Mouse (Mus musculus): ENCODE measurements at regions not wholly inside any gene's neighbourhood (a gene's known extent, or its start where the extent isn't known, plus 50 kb on each side); places are given as distances from the start of the nearest gene placed in this dataset.

DNA sequence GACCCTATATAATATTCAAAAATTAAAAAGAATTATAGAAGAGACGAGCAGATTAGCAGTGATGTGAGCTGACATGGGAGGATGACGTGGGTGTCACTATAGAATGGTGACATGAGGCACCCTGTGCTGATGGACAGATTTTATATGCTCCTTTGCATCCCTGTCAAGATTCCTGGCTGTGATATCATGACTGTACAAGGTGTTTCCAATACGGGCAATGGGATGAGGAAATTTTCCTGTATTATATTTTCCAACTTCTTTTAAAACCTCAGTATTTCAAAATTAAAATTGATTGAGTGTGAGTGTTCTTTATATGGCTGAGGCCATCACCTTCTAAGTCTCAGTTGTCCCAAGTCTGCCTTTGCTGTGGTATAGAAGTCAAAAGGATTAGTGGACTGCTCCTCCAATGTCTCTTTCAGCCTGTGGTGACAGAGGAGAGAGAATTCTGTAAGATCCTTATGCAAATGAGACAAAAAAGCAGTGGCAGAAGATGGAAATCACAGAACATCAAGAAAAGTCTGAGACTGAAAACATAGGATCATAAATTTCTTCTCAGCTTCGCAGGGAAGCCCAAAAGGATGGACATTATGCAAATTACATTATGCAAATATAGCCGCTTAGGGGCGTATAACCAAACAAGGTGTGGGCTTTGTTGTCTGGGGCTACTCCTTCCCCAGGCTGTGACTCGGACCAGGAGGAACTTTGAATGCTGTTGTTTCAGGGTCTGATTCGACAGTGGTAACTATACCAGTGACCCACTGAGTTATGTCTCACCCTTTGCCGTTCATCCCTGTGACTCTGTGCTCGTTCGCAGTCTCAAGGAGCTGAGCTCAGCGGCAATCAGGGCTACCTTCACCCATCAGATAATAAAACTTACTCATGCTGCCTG, 483.0 kb upstream of the Fam92a start:
- Histone ChIP-seq H3K27ac (ENCODE audit: insufficient read depth, low read depth) (0 out of 2 replicates have a peak overlapping the region, but pooled peaks have one; percentile 13), H3K9ac (ENCODE audit: insufficient read depth, low read depth) (peak overlapping the region; percentile 49), H3K4me1 (ENCODE audit: control insufficient read depth in 1 of 2, insufficient read depth in 2 of 2) (peaks cover 5 to 39% of the 10 kb centered on the region in 2 experiments; a peak in 3 of 4 replicates), H3K9me3 (replicated peaks; ENCODE audit: low read length) (no peaks in the 10 kb centered on the region), H3K4me3 (replicated peaks in 1 of 3; ENCODE audit: low read depth in 2 of 3, low read length in 2 of 3, poor library complexity in 1 of 3) (peak overlapping the region in 2 of 3 experiments; percentile 31 to 61), H3K4me2 (ENCODE audit: insufficient read depth, low read depth, poor library complexity, severe bottlenecking) (peak overlapping the region; percentile 81), H3K79me2 (replicated peaks; ENCODE audit: control insufficient read depth, extremely low read depth, insufficient read depth, poor library complexity, severe bottlenecking) (no peaks in the 10 kb centered on the region), H3K36me3 (replicated peaks in 1 of 2; ENCODE audit: control insufficient read depth in 1 of 2, insufficient read depth in 1 of 2, low read length in 1 of 2) (no peaks in the 10 kb centered on the region), H3K27me3 (replicated peaks) (no peaks in the 10 kb centered on the region)
- no peak for TF ChIP-seq CHD1 (IDR thresholded peaks at IDR 0.05; ENCODE audit: low read depth, low read length)
- no peak for TF ChIP-seq ZNF384 (IDR thresholded peaks at IDR 0.05; ENCODE audit: low read depth, low read length)
- no peak for TF ChIP-seq MAFK (IDR thresholded peaks at IDR 0.05; ENCODE audit: insufficient replicate concordance, low read length)
- TF ChIP-seq MEF2A (IDR thresholded peaks at IDR 0.05; ENCODE audit: borderline replicate concordance, low read depth, low read length), result no peak
- TF ChIP-seq ETS1 (conservative IDR thresholded peaks at IDR 0.05; ENCODE audit: low read depth, low read length), result no peak
- TF ChIP-seq USF2 (conservative IDR thresholded peaks at IDR 0.05; ENCODE audit: low read depth, low read length), result no peak
- TF ChIP-seq TBP (conservative IDR thresholded peaks at IDR 0.05; ENCODE audit: low read depth, low read length), result peak; percentile 96
- peak; percentile 58; the same call in 1 of the 2 replicates for TF ChIP-seq POLR2A (IDR thresholded peaks at IDR 0.05; ENCODE audit: low read depth, low read length)
- no peak for TF ChIP-seq MYC (IDR thresholded peaks at IDR 0.05; ENCODE audit: low read depth, low read length)
- TF ChIP-seq ZMIZ1 (IDR thresholded peaks at IDR 0.05; ENCODE audit: low read depth, low read length), result peak; percentile 98
- no peak for TF ChIP-seq USF1 (IDR thresholded peaks at IDR 0.05; ENCODE audit: low read depth, low read length)
- TF ChIP-seq NRF1 (IDR thresholded peaks at IDR 0.05; ENCODE audit: low read depth, low read length), result no peak
- DNase-seq (ENCODE audit: extremely low read depth), result peak; percentile 14
- in situ Hi-C loops (cut with MboI; ENCODE audit: low pct_ligation_motif_present, low pct_unique_long_range_greater_than_20kb, low sequenced_read_pairs) (no loop called here), dilution Hi-C loops (cut with MboI; ENCODE audit: extremely low pct_ligation_motif_present, extremely low pct_unique_long_range_greater_than_20kb, low sequenced_read_pairs) (no loop called here)

GRCm38 (mm10) chr4:12647732-12648131, 475.9 kb upstream of the Fam92a start:
- TF ChIP-seq PAX5 (IDR thresholded peaks at IDR 0.05; ENCODE audit: low read length) (no peak), MEF2A (IDR thresholded peaks at IDR 0.05; ENCODE audit: borderline replicate concordance, low read depth, low read length) (no peak), SMC3 (IDR thresholded peaks at IDR 0.05; ENCODE audit: low read depth, low read length) (no peak), SIN3A (IDR thresholded peaks at IDR 0.05; ENCODE audit: low read length) (no peak)
- Histone ChIP-seq H3K9ac (ENCODE audit: insufficient read depth, low read depth) (no peak overlapping the region), H3K9me3 (replicated peaks; ENCODE audit: low read length) (no peaks in the 10 kb centered on the region), H3K79me2 (replicated peaks; ENCODE audit: control insufficient read depth, extremely low read depth, insufficient read depth, poor library complexity, severe bottlenecking) (no peaks in the 10 kb centered on the region), H3K27ac (ENCODE audit: insufficient read depth, low read depth) (no peak overlapping the region), H3K4me1 (ENCODE audit: control insufficient read depth in 1 of 2, insufficient read depth in 2 of 2) (peaks cover 0 to 13% of the 10 kb centered on the region in 2 experiments; a peak in 2 of 4 replicates), H3K27me3 (replicated peaks) (no peaks in the 10 kb centered on the region), H3K4me3 (replicated peaks in 1 of 3; ENCODE audit: low read depth in 2 of 3, low read length in 2 of 3, poor library complexity in 1 of 3) (no peak overlapping the region), H3K4me2 (ENCODE audit: insufficient read depth, low read depth, poor library complexity, severe bottlenecking) (no peak overlapping the region), H3K36me3 (replicated peaks in 1 of 2; ENCODE audit: control insufficient read depth in 1 of 2, insufficient read depth in 1 of 2, low read length in 1 of 2) (no peaks in the 10 kb centered on the region)
- DNase-seq (ENCODE audit: extremely low read depth), result no peak
- in situ Hi-C loops (cut with MboI; ENCODE audit: low pct_ligation_motif_present, low pct_unique_long_range_greater_than_20kb, low sequenced_read_pairs), result no loop called here
- dilution Hi-C loops (cut with MboI; ENCODE audit: extremely low pct_ligation_motif_present, extremely low pct_unique_long_range_greater_than_20kb, low sequenced_read_pairs), result no loop called here
